In the genomic region with DNA sequence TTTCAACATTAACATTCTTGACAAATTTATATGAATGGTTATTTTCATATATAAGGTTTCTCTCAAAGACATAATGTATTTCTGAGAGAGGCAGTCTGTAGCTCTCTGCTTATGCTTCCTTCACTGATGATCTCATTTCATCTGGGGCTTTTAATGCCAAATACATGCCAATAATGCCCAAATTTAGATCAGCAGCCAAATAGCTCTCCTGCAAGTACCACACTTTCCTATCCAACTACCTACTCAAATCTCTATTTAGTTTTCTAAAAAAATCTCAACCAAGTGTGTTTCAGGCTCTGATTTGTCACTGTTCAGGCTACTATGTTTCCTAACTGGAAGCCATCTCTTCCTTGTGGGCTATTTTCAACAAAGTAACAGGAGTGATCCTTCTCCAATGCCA, we compare ENCODE assay signal across 12 mouse cellular contexts.
"Had no signal": no experiment of that assay in that cellular context is flagged by ENCODE, and none has a peak within 500 bp of the region (broad histone marks: within the 10 kb centered on the region; RNA-seq: fewer than 3 reads in every experiment).

No protein-coding gene starts in this region.

- DNase-seq: lung, adult 18-20 months; lung, embryonic 14.5 days; lung, postnatal 10 days; lung, postnatal 4 days; midbrain, embryonic 14.5 days; retina, postnatal 1 day; right cerebral cortex, postnatal 25 days; right cerebral cortex, postnatal 4 days; spleen, adult 18-20 months; thymus, adult 2 months; thymus, postnatal 25 days; thymus, postnatal 4 days had no signal
